Mouse (Mus musculus): ENCODE results near the gene Il18r1.

Il18r1 gene

DNA sequence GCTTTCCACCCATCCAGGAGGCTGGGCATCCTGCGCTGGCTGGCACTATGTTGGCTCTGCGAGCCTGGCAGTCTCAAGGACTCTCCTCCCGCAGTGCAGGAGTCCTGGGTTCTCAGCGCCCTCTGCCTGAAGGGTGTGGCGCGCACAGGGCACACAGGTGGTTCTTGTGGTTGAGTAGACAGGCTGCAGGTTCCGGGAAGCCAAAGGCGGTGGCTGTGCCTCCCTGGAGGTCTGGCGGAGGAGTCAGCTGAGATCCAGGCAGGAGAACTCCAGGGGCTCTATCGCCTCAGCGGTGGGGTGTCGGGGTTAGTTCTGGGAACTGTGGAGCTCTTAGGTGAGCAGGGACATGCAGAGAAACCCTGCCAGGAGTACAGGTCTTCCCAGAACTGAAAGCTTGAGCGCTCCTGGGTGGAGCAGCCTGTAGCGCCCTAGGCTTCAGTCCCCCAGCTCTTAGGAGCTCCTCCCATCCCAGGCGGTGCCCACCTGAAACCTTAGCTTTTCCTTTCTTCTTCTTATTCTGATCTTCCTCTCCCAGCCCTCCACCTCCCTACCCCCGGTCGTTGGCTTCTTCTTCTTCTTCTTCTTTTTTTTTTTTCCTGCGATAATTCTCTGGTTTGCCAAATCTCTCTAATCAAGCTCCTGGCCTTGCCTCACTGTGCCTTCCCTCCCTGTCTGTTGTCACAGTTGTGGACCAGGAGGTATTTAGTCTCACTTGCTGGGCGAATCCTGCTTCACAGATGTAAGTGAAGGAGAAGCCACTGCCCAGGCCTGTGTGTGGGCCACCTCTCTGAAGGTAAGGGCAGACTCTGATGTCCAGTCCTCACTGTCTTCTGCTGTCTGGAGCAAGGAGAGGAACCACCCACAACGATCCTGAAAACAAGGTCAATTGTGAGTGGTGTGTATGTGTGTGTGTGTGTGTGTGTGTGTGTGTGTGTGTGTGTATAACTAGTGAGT is at the start of gene Il18r1:
Gene Il18r1, plus strand, starts transcription at position 76 of the 954 bp plus-strand sequence.
- DNase-seq: no peak

DNA sequence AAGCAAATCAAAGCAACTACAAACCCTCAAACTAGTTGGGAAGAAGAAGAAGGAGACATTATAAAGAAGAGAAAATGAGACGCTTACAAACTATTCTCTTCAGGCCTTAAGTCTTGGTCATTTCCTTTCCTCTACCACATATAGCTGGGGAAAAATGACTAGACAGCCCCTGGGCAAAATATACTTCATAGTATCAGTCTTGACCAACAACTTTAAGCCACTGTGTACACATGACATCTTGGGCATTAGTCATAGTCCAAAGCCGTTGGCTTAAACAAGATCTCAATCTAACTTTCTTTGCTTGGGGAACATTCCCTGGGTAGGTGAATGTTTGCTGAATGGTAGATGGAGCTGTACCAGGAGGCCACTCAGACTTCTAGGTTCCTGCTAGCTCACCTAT is 48.3 kb upstream of the Il18r1 start:
- no peak for DNase-seq

DNA sequence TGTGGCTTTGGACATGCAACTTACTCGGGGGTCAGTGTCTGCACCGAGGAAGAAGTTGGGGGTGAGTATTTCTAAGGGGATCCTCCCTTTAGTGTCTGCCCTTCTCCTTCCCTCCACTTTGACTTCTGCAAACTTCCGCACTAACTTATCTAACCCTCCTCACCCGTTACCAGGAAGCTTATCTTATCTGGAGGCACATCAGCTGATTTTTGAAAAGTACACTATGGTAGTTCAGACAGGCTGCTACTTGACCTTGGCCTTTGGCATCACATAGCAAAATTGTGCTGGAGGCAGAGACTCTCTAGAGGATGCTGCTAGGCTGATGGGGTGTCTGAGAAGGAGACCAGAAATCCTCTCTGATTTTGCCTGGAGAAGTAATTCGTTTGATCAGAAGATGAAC is 46.8 kb upstream of the Il18r1 start:
- DNase-seq: no peak

DNA sequence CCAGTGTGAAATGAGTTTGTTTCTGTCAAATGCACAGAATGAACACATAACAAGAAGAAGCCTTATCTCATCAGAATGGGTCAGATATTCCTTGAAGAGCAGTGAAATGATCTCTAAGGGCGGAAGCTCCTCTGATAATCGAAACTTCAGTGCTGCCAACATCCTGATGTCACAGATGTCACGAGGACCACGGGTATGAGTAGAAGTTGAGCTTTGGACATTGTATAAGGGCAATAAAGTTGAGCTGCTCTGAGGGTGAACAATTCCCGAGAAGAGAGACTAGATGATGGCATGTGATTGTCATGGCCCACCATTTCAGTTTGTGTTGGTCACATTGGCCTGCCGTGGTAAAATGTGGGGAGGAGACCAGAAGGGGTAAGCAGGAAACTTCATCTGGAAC is 41.5 kb upstream of the Il18r1 start:
- DNase-seq: no peak

DNA sequence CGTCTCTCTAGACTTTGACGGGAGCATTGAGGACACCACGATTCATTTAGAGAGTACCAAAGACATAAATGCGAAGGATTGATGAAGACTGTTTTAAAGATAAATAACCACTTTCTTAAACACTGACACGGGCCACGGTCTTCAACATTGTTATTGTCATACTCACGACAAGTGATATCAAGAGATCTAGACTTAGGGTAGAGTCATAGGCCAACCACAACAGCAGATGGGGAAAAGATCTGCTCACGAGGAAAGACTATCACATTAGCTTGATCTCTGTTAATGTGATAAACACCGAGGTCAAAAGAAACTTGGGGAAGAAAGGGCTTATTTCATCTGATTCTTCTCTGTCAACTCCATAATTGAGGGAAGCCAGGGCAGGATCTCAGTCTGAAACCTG is 38.1 kb upstream of the Il18r1 start:
- DNase-seq: no peak

DNA sequence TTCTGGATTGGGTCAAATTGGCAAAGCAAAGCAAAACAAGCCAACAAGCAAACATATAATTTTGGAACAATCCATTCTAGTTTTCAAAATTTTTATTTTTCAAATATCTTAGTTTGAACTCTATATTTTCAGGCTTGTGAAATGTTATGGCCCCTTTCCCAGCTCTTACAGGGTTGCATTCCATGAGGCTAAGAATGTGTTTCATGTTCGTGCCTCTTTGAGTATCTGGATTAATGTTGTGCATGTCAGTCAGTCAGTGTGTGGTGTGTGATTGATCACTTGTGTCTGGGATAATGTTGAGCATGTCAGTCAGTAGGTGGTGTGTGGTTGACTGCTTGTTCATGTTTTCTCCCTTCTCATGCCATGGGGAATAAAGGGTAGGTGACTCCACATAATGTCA is 37.5 kb upstream of the Il18r1 start:
- DNase-seq: no peak

DNA sequence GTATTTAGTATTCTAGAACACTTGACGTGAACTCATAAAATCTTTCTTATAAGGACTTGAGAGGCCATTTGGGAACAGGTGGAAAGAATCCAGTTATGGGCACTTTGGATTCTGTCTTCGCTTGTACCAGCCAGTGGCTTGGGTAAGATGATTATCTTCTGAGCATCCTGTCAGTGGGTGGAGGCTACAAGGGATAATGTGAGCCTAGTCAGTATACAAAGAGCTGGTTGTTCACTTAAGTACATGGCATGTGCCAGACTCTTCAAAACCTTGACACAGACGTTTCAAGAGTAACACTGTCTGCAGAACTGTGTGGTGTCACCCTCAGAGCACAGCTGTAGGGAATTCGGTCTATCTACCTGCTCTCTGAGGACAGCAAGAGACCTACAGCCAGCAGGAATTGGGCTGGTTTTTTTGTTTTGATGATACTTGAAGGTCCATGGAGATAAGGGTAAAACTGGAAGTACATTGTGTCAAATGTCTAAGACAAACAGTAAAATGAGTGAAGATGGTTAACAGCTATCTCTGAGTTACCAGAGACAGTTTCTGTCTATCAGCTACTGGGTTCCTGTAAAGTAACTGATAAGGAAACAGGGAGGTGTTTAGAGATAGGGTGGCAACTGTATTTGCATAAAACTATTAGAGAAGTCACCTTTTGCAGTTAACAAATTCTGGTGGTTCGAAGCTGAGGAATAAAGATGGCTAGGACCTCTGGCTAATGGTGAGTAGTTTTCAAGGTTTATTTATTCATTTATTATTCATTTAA is 36.3 kb upstream of the Il18r1 start, which contains the start of gene Il1rl1:
Gene Il1rl1, plus strand, starts transcription at position 661 of the 766 bp plus-strand sequence.
- no peak for DNase-seq

DNA sequence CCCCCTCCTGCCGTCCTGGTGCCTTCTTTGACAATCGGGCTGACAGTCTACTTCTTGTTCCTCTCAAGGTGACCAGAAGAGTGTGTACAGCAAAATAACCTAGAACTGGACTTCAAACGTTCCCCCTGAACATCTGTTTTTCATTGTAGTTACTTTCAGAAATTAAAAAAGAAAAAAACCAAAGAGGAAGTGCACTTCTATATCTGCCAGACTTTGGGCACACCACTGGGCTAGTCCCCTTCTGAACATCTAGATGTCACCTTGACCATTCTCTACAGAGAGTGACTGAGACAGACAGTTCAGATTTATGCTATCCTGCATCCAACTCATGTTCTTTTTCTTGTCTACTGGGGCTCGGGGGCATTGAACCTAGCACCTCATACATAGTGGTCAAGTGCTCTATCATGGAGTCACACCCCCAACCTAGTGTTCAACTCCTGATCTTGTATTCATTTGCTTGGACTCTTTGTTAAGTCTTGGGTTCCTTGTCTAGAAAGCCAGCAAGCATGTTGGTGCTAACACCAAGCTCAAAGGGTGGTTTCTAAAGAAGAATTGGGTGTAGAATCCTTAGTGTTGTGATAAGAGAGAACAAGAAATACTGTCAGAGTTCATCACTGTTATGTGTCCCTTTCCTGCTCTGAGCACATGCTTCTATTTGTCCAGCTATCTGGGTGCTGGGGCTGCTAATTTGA is 35.1 kb upstream of the Il18r1 start:
- DNase-seq: no peak

DNA sequence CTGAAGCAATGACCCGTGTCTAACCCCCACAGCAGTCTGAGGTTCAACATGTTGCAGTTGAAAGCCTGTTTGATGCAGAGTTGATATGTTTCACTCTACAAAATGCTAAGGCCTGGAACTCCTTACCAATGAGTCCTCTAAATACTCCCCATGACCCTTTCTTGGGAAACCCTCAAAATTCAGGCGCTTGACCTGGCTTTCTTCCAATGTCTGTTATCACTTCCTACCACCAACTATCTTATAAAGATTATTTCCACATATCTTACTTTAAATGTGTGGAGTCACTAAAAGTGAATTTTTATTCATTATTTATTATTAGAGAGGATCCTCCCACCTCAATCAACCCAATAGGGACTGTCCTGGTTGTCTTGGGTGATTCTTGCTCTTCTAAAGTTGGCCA is 33.2 kb upstream of the Il18r1 start:
- no peak for DNase-seq

DNA sequence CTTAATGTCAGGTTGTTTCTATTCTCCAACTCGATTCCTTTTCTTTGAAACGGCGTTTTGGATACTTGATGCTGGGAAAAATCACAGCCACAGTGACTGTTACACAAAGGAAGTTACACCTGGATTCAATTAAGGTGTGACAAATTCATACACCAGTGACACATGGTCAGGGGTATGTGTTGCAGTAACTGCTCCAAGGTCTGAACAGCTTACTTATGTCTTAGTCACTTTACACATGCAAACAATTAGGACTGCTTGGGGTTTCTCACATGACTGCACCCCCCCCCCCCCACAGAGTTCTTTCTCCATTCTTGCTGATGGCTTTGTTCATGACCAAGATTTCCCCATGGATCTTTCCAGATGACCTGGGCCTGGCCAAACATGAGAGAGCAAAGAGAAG is 29.4 kb upstream of the Il18r1 start:
- DNase-seq: no peak

DNA sequence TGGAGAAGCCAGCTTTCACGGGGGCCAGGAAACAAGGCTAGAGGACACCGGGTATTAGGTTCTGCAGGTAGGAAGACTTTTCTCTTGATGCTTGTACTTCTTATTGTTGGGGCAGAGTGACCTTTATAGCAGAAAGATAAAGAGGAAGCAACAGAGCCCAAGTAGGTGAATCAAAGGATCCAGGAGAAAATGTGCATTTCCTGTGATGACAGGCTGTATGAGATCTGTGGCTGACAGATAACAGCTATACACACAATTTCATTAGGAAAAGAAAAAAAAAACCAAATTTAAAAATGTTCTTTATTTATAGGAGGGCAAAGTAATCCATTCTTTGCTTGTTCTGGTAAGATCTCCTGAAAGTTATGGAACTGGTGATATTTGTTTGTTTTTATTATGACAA is 28.0 kb upstream of the Il18r1 start:
- DNase-seq: no peak

DNA sequence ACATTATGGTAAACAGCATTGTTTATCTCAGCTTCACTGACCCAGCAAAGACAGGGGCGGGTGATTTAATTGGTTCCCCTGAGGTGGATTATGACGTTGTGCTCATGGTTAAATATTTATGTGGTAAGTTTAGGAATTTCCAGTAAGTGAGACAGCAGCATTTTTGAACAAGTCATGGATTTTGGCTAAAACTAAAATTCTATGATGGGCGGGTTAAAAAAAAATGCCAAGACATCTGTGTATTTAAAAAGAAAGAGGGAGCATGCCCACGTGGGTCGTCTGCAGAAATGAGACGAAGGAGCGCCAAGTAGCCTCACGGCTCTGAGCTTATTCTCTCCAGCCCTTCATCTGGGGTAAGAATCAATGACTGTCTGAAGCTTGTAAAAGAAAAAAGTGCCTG is 25.8 kb upstream of the Il18r1 start:
- no peak for DNase-seq

DNA sequence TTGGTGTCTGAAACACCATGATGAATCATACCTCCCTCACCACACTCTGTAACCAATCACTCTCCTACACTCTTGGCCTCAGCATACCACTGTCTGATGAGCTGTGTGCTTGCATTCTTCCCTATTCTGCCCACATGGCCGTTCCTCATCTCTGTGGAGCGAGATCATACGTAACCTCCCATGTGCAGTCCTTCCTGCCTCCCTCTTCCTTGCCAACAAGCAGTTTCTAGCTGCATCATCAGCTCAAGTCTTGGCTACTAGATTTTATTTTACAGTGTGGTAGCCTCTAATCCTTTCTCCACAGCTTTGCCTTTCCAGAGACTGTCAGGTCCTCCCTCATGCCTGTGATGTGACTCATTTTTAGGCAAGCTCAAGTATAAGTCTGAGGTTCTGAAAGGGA is 20.6 kb upstream of the Il18r1 start:
- DNase-seq: peak; percentile 35

DNA sequence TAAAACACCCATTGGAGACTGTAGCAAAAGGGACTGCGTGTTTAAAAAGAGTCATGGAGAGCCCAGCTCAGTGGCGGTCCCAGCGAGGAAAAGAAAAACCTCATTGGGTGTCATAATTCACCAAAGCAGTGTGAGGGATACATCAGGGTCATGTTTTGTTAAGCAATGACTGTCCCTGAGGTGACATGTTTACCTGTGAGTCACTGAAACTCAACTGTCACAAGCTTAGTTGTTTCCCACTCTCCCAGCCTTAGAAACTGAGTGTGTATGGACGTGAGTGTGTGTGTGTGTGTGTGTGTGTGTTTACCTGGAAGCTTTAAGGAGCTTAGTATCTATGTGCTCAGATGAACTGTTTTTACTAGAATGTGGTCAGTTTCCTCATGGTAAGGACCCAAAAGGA is 2.0 kb downstream of the Il18r1 start:
- DNase-seq: no peak

DNA sequence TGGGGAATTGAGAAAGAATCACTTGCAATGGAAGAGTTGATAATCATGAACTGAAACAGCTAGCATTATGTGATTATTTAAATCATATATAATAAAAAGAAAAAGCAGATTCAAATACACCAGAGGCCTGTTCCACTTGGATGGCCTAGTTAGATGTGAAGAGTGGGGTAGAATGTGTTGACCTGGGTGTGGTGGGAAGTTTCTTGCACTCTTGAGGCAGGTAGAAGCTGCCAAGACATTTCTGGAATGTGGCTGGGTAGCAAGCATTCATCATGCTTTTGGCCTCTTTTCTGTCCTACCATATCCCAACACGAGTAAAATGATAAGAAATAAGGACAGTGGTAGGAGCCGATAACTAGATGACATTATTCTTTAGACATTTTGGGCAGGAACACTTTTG is 3.5 kb downstream of the Il18r1 start:
- no peak for DNase-seq

DNA sequence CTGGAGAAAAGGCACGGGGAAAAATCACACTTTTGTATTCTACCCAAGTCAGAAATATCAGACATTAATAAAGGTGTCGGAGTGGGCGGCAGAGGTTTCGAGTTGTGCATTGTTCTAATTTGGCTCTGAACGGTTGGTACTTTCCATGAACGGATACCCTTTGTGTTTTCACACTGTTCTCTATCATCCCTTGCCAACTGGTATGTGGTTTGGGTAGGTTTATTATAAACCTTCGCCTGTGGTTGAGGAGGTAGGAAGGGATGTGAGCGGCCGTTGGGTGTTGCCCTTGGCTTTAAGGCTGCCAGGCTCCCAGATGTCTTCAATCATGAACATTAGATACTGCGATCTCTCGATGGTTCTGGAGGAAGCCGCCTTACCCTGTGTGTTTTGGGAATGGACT is 4.5 kb downstream of the Il18r1 start:
- DNase-seq: no peak

DNA sequence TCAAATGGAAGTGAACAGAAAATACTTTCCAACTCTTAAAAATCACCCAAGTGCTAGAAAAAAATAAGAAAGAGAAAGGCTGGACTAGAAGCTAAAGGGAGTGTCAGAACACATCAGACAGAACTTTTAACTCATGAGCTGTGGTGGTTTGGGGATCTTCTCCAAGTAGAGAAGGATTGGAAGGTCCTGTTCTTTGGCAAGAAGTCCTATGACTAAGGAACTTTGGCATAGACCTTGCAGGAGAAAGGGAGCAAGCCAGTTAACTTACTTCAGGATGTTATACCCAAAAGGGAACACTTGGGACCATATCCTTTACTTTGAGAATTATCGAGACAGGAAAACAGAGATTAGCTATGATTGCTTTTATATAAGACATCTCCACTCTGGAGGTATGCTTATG is 7.0 kb downstream of the Il18r1 start:
- DNase-seq: no peak

DNA sequence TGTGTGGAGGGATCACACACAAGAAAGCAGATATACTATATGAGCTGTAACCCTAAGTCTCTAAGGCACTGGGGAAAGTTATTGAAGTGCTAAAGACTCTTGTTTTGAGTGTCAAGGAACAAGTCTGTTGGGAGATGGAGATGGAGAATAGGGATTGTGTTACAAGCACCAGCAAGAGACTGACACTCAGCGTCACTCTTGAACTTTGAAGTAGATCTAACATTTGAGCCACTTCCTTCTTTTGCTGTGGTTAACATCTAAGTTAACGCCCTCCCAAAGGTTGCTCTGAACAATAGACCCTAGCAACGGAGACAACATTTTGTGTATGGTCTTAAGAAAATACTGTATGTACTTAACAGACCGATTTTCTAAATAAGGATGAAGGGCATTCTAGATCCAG is 8.3 kb downstream of the Il18r1 start:
- DNase-seq: no peak

DNA sequence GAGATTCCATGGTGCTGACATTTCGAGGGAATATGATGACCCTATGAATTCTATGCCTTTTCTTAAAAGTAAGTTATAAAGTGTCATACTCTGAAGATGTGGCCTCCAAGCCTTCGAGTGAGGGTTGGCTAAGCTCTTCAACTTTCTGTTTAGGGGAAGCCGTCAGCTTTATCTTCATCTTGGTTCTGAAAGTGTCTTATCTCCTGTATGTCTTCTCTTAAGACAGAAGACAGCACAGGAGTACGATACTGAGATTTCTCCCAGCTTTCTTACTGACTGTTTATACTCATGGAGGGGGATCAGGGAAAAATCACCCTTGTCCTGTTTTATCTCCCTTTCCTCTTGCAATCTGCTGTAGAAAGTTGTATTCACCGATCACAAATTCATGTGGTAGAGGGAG is 9.0 kb downstream of the Il18r1 start:
- DNase-seq: no peak

DNA sequence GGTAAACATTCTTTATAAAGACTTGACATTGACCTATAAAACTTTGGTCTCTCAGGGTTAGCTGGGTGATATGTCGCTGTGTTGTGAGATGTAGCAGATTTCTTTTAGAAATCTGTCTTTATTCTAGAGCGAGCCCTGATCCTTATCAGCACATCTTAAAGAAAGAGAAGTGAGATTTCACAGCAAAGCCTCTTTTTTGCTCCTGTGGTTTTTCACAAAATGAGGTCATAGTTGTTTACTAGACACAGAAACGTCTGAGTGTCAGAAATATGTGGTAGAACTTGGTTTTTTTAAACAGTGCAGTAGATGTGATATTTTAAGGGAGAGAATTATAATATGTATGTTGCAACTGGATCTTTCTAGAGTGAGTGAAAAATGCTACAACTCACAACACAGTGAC is 10.3 kb downstream of the Il18r1 start:
- no peak for DNase-seq

DNA sequence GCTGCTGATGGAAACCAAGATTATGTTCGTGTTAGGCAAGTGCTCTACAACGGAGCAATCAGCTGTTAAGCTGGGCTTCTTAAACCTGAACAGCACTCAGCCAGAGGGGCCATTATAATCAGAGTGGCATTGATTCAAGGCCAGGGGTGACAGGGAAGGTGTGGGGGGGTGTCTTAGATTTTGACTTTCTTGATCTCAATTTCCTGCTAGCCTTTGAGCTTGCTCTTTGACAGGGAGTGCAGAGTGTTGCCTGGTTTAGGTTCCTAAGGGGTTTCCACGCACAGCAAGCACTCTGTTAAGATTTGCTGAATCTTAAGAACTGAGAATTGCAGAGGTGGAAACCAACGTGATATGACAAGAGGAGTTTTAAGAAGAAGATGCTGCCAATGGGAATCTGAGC is 11.4 kb downstream of the Il18r1 start:
- no peak for DNase-seq

DNA sequence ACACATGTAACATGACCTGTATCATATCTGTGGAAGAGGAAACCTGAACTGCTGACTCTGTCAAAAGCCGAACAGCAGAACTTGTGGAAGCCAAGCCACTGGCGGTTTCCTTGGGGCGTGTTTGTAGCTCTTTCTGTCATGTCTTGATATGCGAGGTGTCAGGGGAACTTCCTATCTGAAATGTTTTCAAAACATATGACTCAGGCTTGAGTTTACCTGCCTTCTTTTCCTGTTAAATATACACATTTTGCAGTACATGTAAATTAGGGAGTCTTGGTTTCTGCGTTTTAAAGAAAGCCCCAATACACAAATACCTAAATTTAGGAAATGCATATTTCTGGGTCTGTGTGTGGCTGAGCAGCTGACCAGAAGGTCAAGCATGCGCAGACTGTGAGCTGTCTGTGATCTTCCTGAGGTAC is 14.2 kb downstream of the Il18r1 start:
- DNase-seq: no peak

DNA sequence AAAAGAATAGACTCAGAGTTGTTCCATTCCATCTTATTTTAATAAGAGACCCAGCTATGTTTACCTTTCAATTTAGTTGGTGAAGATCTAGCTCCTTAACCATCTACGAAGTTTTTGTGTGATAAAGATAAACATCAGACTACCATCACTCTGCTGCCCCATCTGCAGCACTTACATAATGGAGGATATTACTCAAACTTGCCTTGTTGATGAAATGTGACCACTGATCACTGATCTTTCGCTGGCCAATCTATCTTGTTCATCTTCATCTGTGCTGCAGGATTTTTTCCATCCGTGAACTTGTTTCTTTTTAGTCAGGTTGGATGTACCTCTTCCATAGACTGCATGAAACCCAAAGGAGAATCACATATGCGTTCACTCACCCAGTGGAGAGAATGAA is 29.2 kb downstream of the Il18r1 start:
- DNase-seq: no peak

DNA sequence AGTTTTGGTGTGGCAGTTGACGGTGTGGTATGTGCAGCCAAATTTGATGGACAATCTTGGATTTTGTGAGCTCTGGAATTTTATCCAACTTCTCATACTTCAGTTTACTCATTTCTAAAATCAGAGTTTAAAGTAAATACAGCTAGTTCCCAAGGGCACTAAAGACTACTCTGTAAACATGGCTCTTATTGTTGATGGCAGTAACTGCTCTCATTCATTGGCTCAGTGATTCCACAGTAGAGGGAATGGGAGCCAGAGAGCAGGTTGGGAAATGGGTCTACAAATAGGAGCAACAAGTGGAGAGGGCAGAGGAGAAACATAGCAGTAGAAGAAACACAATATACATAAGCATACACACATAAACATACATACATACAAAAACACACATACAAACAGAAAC is 34.4 kb downstream of the Il18r1 start:
- no peak for DNase-seq

Measured in right cerebral cortex, adult 18-20 months (tissue).